Mouse (Mus musculus) liver, embryonic 16.5 days (tissue): Measurements from ENCODE around the gene Dpp7. TPM values are rescaled to one million over a fixed set of nuclear protein-coding genes. Genes with fewer than 3 reads are reported as not detected.

Experiments
- ATAC-seq: fragments of 200-750 bp; cut with Nextera tagmentation; 2 replicates; pipeline ENCODE4 v1.8.0; 2017; ENCODE audit warnings: low read depth, mild to moderate bottlenecking, moderate number of reproducible peaks, moderate library complexity
- H3K27ac ChIP-seq: fragments of 300-500 bp; sonication (generic); 2 replicates; pipeline ENCODE4 v1.5.1; 2014; ENCODE audit warnings: mild to moderate bottlenecking, low read length
- H3K27me3 ChIP-seq: fragments of 300-500 bp; sonication (generic); 2 replicates; pipeline ENCODE4 v1.6.1; 2014; ENCODE audit warnings: low read depth, low read length, mixed read lengths; ENCODE audit not compliant: control insufficient read depth, insufficient read depth
- H3K36me3 ChIP-seq: fragments of 300-500 bp; sonication (generic); 2 replicates; pipeline ENCODE4 v1.6.1; 2014; ENCODE audit warnings: mild to moderate bottlenecking; ENCODE audit not compliant: control insufficient read depth, insufficient read depth
- H3K4me1 ChIP-seq: fragments of 300-500 bp; sonication (generic); 2 replicates; pipeline ENCODE4 v1.6.1; 2014; ENCODE audit warnings: low read depth, low read length, mixed read lengths; ENCODE audit not compliant: control insufficient read depth
- H3K4me2 ChIP-seq: fragments of 300-500 bp; sonication (generic); 2 replicates; pipeline ENCODE4 v1.6.1; 2014; ENCODE audit warnings: low read depth, low read length, mixed read lengths
- H3K4me3 ChIP-seq: fragments of 300-500 bp; sonication (generic); 2 replicates; pipeline ENCODE4 v1.5.1; 2014; ENCODE audit warnings: low read depth, mild to moderate bottlenecking, low read length
- H3K9ac ChIP-seq: fragments of 300-500 bp; sonication (generic); 2 replicates; pipeline ENCODE4 v1.6.1; 2014; ENCODE audit warnings: low read depth, low read length
- H3K9me3 ChIP-seq: fragments of 300-500 bp; sonication (generic); replicated peaks from 2 replicates; pipeline ENCODE4 v1.6.1; 2016; ENCODE audit warnings: low read length; ENCODE audit not compliant: control insufficient read depth
- WGBS: fragments of 180-500 bp; shearing (Covaris S2); extraction: QIAGEN DNeasy Blood & Tissue Kit; methylation state at CpG from one replicate; pipeline ENCODE4 v1.1.7; 2014; ENCODE audit not compliant: insufficient replicate concordance; 5-methylcytosine and 5-hydroxymethylcytosine counted together
- polyA plus RNA-seq: library from polyadenylated mRNA; unstranded; fragments of >200 nt; fragmentation: Nextera tagmentation; extraction: Ambion mirVana; gene quantifications from 2 replicates; pipeline ENCODE4 v1.2.1, GENCODE M21; 2015

The Dpp7 gene
- polyA plus RNA-seq, 1 experiment from 2014 or later = 11.5 TPM

DNA sequence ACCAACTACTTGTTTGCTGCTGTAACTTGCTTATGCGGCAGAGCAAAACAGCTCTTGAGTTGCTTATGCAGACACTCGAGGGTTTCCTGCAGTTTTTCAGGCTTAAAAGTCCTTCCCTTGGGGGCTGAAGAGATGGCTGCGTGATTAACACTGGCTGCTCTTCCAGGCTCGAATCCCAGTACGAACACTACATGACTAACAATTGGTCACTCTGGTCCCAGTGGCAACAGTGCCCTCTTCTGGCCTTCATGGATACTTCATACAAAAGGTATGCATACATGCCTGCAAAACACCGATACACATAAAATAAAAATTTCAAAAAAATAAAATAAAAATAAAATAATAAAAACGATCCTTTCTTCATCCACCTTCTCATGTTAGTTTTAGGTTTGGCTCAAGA, 27.7 kb downstream of the Dpp7 start:
- no peak for ATAC-seq
- WGBS = 29% methylated on average over 7 of the region's 7 CpGs
- Histone ChIP-seq H3K4me1 (peaks cover 12% of the 10 kb centered on the region), H3K9me3 (no peaks in the 10 kb centered on the region), H3K27me3 (no peaks in the 10 kb centered on the region), H3K4me3 (no peak overlapping the region), H3K4me2 (no peak overlapping the region), H3K36me3 (no peaks in the 10 kb centered on the region), H3K9ac (no peak overlapping the region), H3K27ac (no peak overlapping the region)

GRCm38 (mm10) chr2:25326036-25326435, 30.1 kb downstream of the Dpp7 start:
- H3K36me3 ChIP-seq = no peaks in the 10 kb centered on the region
- H3K4me1 ChIP-seq = peaks cover under 1% of the 10 kb centered on the region; the same call in 1 of the 2 replicates
- no peak overlapping the region for H3K4me2 ChIP-seq
- H3K4me3 ChIP-seq = no peak overlapping the region
- H3K9me3 ChIP-seq = no peaks in the 10 kb centered on the region
- 61% methylated on average over 2 of the region's 2 CpGs for WGBS
- no peak overlapping the region for H3K9ac ChIP-seq
- no peak overlapping the region for H3K27ac ChIP-seq
- ATAC-seq = no peak
- H3K27me3 ChIP-seq = no peaks in the 10 kb centered on the region

- H3K4me1 ChIP-seq = no peaks in the 10 kb centered on the region
Observed at GRCm38 (mm10) chr2:25320084-25320483, 36.1 kb downstream of the Dpp7 start.

DNA sequence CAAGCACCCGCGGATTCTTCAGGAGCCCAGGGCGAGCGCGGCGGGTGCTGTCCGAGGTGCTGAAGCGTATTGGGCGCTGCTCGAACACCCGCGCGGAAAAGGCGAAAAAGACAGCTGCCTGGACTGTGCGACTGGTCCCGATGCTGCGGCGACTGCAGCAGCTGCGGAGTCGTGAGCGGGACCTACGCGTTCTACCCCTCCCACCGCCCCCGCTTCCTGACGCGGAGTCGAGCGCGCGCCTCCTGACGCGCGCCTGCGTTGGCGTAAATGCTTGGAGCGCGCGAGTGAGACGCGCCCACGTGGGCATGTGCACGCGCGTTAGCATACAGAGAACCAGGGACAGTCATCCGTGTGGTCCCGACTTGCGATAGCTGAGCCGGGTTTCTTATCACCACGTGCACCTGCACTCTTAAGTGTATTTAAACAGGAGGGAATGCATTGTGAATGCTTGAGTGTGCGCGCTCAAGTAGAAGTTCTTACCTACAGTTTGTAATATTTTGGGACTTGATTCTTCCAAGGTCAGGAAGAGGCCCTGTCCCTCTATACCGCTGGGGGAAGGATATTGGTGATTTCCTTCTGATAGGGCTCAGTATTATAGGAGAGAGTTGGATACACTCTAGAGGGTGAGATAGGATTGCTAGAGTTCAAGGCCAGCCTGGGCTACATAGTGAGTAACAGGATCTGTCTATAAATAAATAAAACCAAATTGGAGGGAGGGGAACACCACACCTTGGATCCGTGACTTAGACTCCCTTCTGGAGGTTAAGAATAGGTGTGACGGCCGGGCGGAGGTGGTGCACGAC, 37.0 kb downstream of the Dpp7 start, which contains the start of gene Grin1:
Gene Grin1, minus strand, starts transcription at position 217 of the 803 bp plus-strand sequence.
- no peaks in the 10 kb centered on the region for H3K9me3 ChIP-seq
- H3K4me1 ChIP-seq = no peaks in the 10 kb centered on the region
- ATAC-seq = no peak
- H3K36me3 ChIP-seq = no peaks in the 10 kb centered on the region
- peaks cover 30% of the 10 kb centered on the region for H3K27me3 ChIP-seq
- WGBS = 9% methylated on average over 58 of the region's 58 CpGs
- no peak within 1 kb of the TSS for H3K27ac ChIP-seq
- H3K4me2 ChIP-seq = peak within 1 kb of the TSS; percentile 23; the same call in 1 of the 2 replicates
- H3K4me3 ChIP-seq = peak within 1 kb of the TSS; percentile 9; the same call in 1 of the 2 replicates
- no peak within 1 kb of the TSS for H3K9ac ChIP-seq

More at GRCm38 (mm10) chr2:25320084-25320483, 36.1 kb downstream of the Dpp7 start:
- H3K9me3 ChIP-seq = no peaks in the 10 kb centered on the region
- WGBS = 16% methylated on average over 2 of the region's 2 CpGs
- no peaks in the 10 kb centered on the region for H3K36me3 ChIP-seq
- H3K27me3 ChIP-seq = peaks cover 30% of the 10 kb centered on the region
- no peak overlapping the region for H3K9ac ChIP-seq
- H3K27ac ChIP-seq = no peak overlapping the region
- H3K4me3 ChIP-seq = no peak overlapping the region
- no peak for ATAC-seq
- H3K4me2 ChIP-seq = no peak overlapping the region

DNA sequence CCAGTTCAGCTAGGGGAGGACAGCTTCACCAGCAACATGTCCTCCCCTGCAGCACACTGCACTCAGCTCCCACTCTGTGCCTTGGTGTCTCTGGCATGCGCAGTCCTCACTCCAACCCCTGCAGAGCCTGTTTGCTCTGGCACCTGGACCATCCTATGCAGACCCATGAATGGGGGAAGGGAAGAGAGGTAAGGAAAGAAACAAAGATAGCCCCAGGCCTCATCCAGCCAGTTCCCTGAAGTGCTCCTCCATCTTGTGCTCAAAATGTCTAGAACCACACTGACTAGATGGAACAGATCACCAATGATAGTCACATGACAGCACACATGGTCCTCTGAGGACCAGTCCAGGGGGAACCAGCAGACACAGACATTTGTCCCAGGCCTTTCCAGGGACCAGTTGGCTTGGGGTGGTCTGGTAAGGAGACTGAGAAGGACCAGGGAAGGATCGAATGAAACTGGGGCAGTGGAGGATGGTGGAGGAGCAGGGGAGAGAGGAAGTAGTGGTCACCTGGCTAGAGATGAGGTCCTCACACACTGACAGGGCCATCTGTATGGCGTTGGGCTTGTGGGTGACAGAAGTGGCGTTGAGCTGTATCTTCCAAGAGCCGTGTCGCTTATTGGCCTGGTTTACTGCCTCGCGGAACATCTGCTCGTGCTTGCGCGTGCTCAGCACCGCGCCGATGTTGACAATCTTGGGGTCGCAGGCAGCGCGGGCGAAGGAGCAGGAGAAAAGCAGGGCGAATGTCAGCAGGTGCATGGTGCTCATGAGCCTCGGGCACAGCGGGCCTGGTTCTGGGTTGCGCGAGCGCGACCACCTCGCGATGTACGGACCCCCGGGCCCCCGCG, 37.8 kb downstream of the Dpp7 start:
- Histone ChIP-seq H3K27me3 (peaks cover 32% of the 10 kb centered on the region), H3K36me3 (no peaks in the 10 kb centered on the region), H3K27ac (no peak overlapping the region), H3K4me2 (peak overlapping the region; percentile 23; the same call in 1 of the 2 replicates), H3K9me3 (no peaks in the 10 kb centered on the region), H3K4me3 (no peak overlapping the region), H3K4me1 (no peaks in the 10 kb centered on the region), H3K9ac (no peak overlapping the region)
- no peak for ATAC-seq
- 6% methylated on average over 31 of the region's 31 CpGs for WGBS

- H3K9me3 ChIP-seq = no peaks in the 10 kb centered on the region
- no peak overlapping the region for H3K4me3 ChIP-seq
- no peaks in the 10 kb centered on the region for H3K4me1 ChIP-seq
- H3K27ac ChIP-seq = no peak overlapping the region
- ATAC-seq = no peak
- H3K27me3 ChIP-seq = peaks cover 53% of the 10 kb centered on the region
- H3K4me2 ChIP-seq = no peak overlapping the region
- WGBS = 6% methylated on average over 11 of the region's 11 CpGs
- no peak overlapping the region for H3K9ac ChIP-seq
- H3K36me3 ChIP-seq = no peaks in the 10 kb centered on the region
Observed at GRCm38 (mm10) chr2:25311491-25311891, 44.7 kb downstream of the Dpp7 start.

- Histone ChIP-seq H3K27me3 (peaks cover 58% of the 10 kb centered on the region), H3K4me1 (no peaks in the 10 kb centered on the region), H3K36me3 (no peaks in the 10 kb centered on the region), H3K4me2 (no peak overlapping the region), H3K9me3 (no peaks in the 10 kb centered on the region), H3K9ac (no peak overlapping the region), H3K27ac (no peak overlapping the region), H3K4me3 (no peak overlapping the region)
- ATAC-seq = no peak
- WGBS = 2% methylated on average over 22 of the region's 22 CpGs
Observed at GRCm38 (mm10) chr2:25310969-25311368, 45.2 kb downstream of the Dpp7 start.

DNA sequence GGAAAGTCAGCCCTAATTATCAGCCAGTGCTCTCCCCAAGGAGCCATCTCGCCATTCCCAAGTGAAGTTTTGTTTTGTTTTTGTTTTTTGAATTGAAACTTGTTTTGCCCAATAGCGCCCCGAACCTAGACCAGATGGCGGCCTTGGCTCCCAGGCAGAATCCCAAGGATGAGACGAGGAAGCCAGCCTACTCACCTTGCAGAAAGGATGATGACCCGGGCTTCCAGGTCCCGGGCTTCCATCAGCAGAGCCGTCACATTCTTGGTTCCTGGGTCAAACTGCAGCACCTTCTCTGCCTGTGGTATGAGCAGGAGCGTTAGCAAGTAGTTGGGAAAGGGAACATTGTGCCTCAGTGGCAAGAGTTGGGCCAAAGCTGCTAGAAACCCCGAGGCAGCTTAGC, 46.0 kb downstream of the Dpp7 start:
- Histone ChIP-seq H3K4me1 (no peaks in the 10 kb centered on the region), H3K27ac (no peak overlapping the region), H3K4me2 (no peak overlapping the region), H3K4me3 (no peak overlapping the region), H3K9ac (no peak overlapping the region), H3K36me3 (no peaks in the 10 kb centered on the region), H3K9me3 (no peaks in the 10 kb centered on the region), H3K27me3 (peaks cover 66% of the 10 kb centered on the region)
- 43% methylated on average over 10 of the region's 10 CpGs for WGBS
- ATAC-seq = no peak
